Mouse (Mus musculus): ENCODE data around the gene Slc22a20. TPM values are rescaled to one million over a fixed set of nuclear protein-coding genes. Genes with fewer than 3 reads are reported as not detected.

Gene Slc22a20
- polyA plus RNA-seq, 1 experiment: not detected

DNA sequence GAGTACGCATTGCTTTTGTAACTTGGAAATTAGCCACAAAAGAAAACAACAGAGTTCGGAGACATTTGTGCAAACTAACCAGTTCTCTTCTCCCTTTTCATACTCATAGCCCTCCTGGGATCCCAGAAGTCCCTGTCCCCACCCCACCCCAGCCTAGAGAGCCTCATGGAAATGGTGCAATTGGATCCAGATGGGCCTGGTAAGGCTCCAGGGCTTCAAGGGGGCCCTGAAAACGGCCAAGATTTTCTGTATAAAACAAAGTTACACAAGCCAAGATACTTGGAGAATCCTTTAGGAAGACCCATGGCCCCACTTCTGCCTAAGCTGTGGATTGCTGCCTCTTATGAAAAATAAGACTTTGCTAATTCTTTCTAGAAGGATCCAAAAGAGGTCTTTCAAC is 8.2 kb downstream of the Slc22a20 start:
- Histone ChIP-seq H3K4me1 (ENCODE audit: control insufficient read depth, insufficient read depth, low read length) (no peaks in the 10 kb centered on the region), H3K4me3 (ENCODE audit: insufficient read depth, low read depth, low read length) (no peak overlapping the region), H3K27ac (ENCODE audit: insufficient read depth, low read depth, low read length) (no peak overlapping the region)
- WGBS: 53% methylated on average over 3 of the region's 3 CpGs
- no peak for TF ChIP-seq POLR2A (IDR thresholded peaks at IDR 0.05; ENCODE audit: insufficient read depth, low read depth, low read length)
- no peak for TF ChIP-seq CTCF (IDR thresholded peaks at IDR 0.05; ENCODE audit: insufficient read depth, low read depth, low read length)

GRCm38 (mm10) chr19:5975676-5976075 is 10.3 kb downstream of the Slc22a20 start:
- 28% methylated on average over 4 of the region's 4 CpGs for WGBS
- TF ChIP-seq POLR2A (IDR thresholded peaks at IDR 0.05; ENCODE audit: insufficient read depth, low read depth, low read length) (no peak), CTCF (IDR thresholded peaks at IDR 0.05; ENCODE audit: insufficient read depth, low read depth, low read length) (no peak)
- H3K4me3 ChIP-seq (ENCODE audit: insufficient read depth, low read depth, low read length): no peak overlapping the region
- H3K4me1 ChIP-seq (ENCODE audit: control insufficient read depth, insufficient read depth, low read length): no peaks in the 10 kb centered on the region
- no peak overlapping the region for H3K27ac ChIP-seq (ENCODE audit: insufficient read depth, low read depth, low read length)

DNA sequence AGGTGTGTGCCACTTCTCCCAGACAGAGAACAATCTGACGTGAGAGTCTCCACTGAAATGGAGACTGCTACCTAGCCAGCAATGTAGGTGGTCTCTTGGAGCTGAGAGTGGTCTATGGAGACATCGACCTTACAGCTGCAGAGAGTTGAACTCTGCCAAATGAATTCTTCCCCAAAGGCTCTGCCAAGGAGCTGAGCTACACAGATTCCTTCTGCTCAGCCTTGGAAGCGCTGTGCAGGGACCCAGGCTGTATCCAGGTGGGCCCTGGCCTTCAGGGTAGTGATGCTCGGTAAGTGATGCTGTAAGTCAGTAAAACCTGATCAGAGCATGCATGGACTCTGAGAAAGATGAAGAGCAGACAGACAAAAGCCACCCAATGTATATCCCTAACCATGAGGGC is 10.8 kb downstream of the Slc22a20 start:
- H3K4me3 ChIP-seq (ENCODE audit: insufficient read depth, low read depth, low read length): no peak overlapping the region
- H3K4me1 ChIP-seq (ENCODE audit: control insufficient read depth, insufficient read depth, low read length): no peaks in the 10 kb centered on the region
- WGBS: 35% methylated on average over 4 of the region's 4 CpGs
- TF ChIP-seq POLR2A (IDR thresholded peaks at IDR 0.05; ENCODE audit: insufficient read depth, low read depth, low read length): no peak
- no peak for TF ChIP-seq CTCF (IDR thresholded peaks at IDR 0.05; ENCODE audit: insufficient read depth, low read depth, low read length)
- no peak overlapping the region for H3K27ac ChIP-seq (ENCODE audit: insufficient read depth, low read depth, low read length)

GRCm38 (mm10) chr19:5967664-5968063 is 18.3 kb downstream of the Slc22a20 start:
- no peak for TF ChIP-seq POLR2A (IDR thresholded peaks at IDR 0.05; ENCODE audit: insufficient read depth, low read depth, low read length)
- no peak for TF ChIP-seq CTCF (IDR thresholded peaks at IDR 0.05; ENCODE audit: insufficient read depth, low read depth, low read length)
- 89% methylated on average over 10 of the region's 10 CpGs for WGBS
- H3K27ac ChIP-seq (ENCODE audit: insufficient read depth, low read depth, low read length): no peak overlapping the region

DNA sequence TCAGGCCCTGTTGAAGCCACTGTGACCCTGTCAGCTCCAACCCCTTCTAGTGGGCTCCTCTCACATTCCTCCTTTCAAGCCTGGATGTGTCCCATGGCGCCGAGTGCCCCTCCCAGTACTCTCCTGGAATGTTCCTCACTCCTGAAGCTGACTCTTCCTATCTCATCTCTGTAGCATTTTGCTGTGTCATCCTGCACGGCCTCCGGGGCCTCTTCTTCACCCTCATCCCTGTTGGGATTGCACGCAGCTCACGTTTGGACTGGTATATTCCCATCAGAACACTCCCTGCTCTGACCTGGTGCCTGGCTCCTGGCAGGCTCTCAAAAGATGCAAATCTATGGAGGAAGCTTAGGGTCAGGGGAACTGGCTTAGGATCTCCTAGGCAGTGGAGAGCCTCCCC is 19.2 kb downstream of the Slc22a20 start:
- 81% methylated on average over 6 of the region's 6 CpGs for WGBS
- TF ChIP-seq CTCF (IDR thresholded peaks at IDR 0.05; ENCODE audit: insufficient read depth, low read depth, low read length) (no peak), POLR2A (IDR thresholded peaks at IDR 0.05; ENCODE audit: insufficient read depth, low read depth, low read length) (no peak)
- Histone ChIP-seq H3K4me3 (ENCODE audit: insufficient read depth, low read depth, low read length) (no peak overlapping the region), H3K4me1 (ENCODE audit: control insufficient read depth, insufficient read depth, low read length) (no peaks in the 10 kb centered on the region), H3K27ac (ENCODE audit: insufficient read depth, low read depth, low read length) (no peak overlapping the region)

More at GRCm38 (mm10) chr19:5967664-5968063, 18.3 kb downstream of the Slc22a20 start:
- Histone ChIP-seq H3K4me3 (ENCODE audit: insufficient read depth, low read depth, low read length) (no peak overlapping the region), H3K4me1 (ENCODE audit: control insufficient read depth, insufficient read depth, low read length) (no peaks in the 10 kb centered on the region)

DNA sequence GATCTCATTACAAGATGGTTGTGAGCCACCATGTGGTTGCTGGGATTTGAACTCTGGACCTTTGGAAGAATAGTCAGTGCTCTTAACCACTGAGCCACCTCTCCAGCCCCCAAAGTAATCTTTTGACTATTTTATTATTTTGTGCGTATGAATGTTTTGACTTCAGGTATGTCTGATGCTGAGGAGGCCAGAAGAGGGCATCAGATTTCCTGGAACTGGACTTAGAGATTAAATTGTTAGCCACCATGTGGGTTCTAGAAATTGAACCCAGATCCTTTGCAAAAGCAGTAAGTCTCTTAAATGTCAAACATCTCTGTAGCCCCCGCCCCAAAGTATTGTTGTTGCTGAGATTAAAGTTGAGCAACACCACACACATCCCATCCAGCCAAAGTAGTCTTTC is 20.0 kb downstream of the Slc22a20 start:
- no peaks in the 10 kb centered on the region for H3K4me1 ChIP-seq (ENCODE audit: control insufficient read depth, insufficient read depth, low read length)
- TF ChIP-seq POLR2A (IDR thresholded peaks at IDR 0.05; ENCODE audit: insufficient read depth, low read depth, low read length) (no peak), CTCF (IDR thresholded peaks at IDR 0.05; ENCODE audit: insufficient read depth, low read depth, low read length) (no peak)
- WGBS: 94% methylated on average over 2 of the region's 2 CpGs

GRCm38 (mm10) chr19:5965280-5965679 is 20.7 kb downstream of the Slc22a20 start:
- no peak overlapping the region for H3K4me3 ChIP-seq (ENCODE audit: insufficient read depth, low read depth, low read length)
- H3K27ac ChIP-seq (ENCODE audit: insufficient read depth, low read depth, low read length): no peak overlapping the region
- TF ChIP-seq POLR2A (IDR thresholded peaks at IDR 0.05; ENCODE audit: insufficient read depth, low read depth, low read length): no peak
- no peaks in the 10 kb centered on the region for H3K4me1 ChIP-seq (ENCODE audit: control insufficient read depth, insufficient read depth, low read length)
- 13% methylated on average over 4 of the region's 4 CpGs for WGBS

More for the DNA sequence above, 20.0 kb downstream of the Slc22a20 start:
- Histone ChIP-seq H3K4me3 (ENCODE audit: insufficient read depth, low read depth, low read length) (no peak overlapping the region), H3K27ac (ENCODE audit: insufficient read depth, low read depth, low read length) (no peak overlapping the region)

GRCm38 (mm10) chr19:5964804-5965203 is 21.1 kb downstream of the Slc22a20 start:
- 87% methylated on average over 2 of the region's 2 CpGs for WGBS
- TF ChIP-seq CTCF (IDR thresholded peaks at IDR 0.05; ENCODE audit: insufficient read depth, low read depth, low read length): no peak
- no peak for TF ChIP-seq POLR2A (IDR thresholded peaks at IDR 0.05; ENCODE audit: insufficient read depth, low read depth, low read length)
- Histone ChIP-seq H3K4me1 (ENCODE audit: control insufficient read depth, insufficient read depth, low read length) (no peaks in the 10 kb centered on the region), H3K27ac (ENCODE audit: insufficient read depth, low read depth, low read length) (no peak overlapping the region), H3K4me3 (ENCODE audit: insufficient read depth, low read depth, low read length) (no peak overlapping the region)

DNA sequence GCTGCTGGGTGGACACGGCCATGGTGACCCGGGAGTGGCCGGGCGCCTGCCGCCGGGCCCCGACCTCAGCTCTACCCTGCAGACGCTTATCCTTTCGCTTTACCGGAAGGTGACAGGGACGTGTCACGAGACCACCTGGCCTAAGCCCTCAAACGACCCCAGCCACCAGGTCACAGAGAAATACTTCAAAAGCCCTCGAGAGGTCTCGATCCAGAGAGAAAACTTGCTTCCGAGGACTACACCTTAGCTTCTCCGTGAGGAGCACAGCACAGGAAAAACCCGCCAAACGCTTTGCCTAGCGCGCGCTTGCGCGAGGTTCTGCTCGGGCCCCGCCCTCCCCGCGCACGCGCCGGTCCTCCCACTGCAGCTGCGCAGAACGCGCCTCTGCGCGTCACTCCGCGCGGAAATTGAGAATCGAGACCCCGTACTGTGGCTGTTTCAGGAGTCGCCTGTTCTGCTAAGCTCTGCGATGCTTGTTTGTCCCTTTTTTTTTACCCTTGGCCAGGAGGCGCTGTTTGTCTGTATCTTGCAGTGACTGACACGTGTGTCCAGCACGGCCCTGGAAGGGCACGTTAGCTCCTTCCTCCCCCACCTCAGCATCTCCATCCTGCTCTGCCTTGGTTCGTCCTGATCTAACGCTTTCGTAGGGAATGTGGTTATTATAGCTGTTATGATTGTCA is 21.9 kb downstream of the Slc22a20 start, which contains the start of gene Pola2:
TSS of gene Pola2 (minus strand) at position 320 of the 680 bp plus-strand sequence.
- TF ChIP-seq CTCF (IDR thresholded peaks at IDR 0.05; ENCODE audit: insufficient read depth, low read depth, low read length): no peak
- TF ChIP-seq POLR2A (IDR thresholded peaks at IDR 0.05; ENCODE audit: insufficient read depth, low read depth, low read length): peak; percentile 80
- H3K4me1 ChIP-seq (ENCODE audit: control insufficient read depth, insufficient read depth, low read length): no peaks in the 10 kb centered on the region
- under 1% methylated on average over 50 of the region's 50 CpGs for WGBS
- peak within 1 kb of the TSS; percentile 50 for H3K4me3 ChIP-seq (ENCODE audit: insufficient read depth, low read depth, low read length)
- no peak within 1 kb of the TSS for H3K27ac ChIP-seq (ENCODE audit: insufficient read depth, low read depth, low read length)

Measured in olfactory bulb, adult 2 months (tissue).